Mouse (Mus musculus) C2C12 (cell line): ENCODE results near the gene Bcl6b.

Source experiments
- CTCF ChIP-seq: IDR thresholded peaks from one replicate; pipeline ENCODE4 v1.5.1; 2011; ENCODE audit not compliant: control insufficient read depth, insufficient read depth, insufficient read length
- MYOD1 ChIP-seq: IDR thresholded peaks from one replicate; pipeline ENCODE4 v1.6.1; 2011; ENCODE audit warnings: low read depth; ENCODE audit not compliant: control insufficient read depth, insufficient read length

DNA sequence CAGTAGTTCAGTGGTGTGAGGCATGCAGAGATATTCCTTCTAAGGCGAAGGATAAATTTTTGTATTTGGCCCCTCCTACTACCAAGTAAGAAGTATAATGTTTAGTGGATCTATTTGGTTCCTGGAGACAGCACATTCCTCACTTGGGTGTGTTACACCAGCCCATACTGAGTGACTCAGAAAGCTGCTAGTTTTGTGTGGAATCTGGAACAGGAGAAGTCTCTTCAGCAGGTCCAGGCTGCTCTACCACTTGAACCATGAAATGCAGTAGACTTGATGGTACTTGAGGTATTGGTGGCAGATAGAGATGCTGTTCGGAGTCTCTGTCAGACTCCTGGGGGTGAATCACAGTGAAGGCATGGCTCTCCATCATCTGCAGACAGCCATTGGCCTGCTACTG is 18.9 kb downstream of the Bcl6b start:
- TF ChIP-seq MYOD1 (no peak), CTCF (no peak)
